Mouse (Mus musculus): ENCODE results near the gene Pkmyt1.

- no peak for TF ChIP-seq CTCF (IDR thresholded peaks at IDR 0.05; ENCODE audit: borderline replicate concordance, extremely low read depth, insufficient read depth, insufficient read length)
- TF ChIP-seq POLR2A (IDR thresholded peaks at IDR 0.05; ENCODE audit: borderline replicate concordance, extremely low read depth, insufficient read depth, insufficient read length, poor library complexity, severe bottlenecking): no peak
Observed at GRCm38 (mm10) chr17:23680336-23680735, 45.8 kb upstream of the Pkmyt1 start.
